Mouse (Mus musculus) erythroblast, adult 5-6 weeks (primary cell): ENCODE data around the gene Npsr1. TPM values are rescaled to one million over a fixed set of nuclear protein-coding genes. Genes with fewer than 3 reads are reported as not detected.

Experiments
- ATAC-seq: replicated peaks from 2 replicates; pipeline ENCODE4 v1.8.0; 2016; ENCODE audit warnings: moderate number of reproducible peaks, mild to moderate bottlenecking, moderate TSS enrichment, inconsistent platforms; ENCODE audit not compliant: poor library complexity, low FRiP score, severe bottlenecking
- total RNA-seq, 2 experiments: library from RNA; stranded (forward) in 1 of 2; stranded (reverse) in 1 of 2; fragments of 150-400 nt in 1 of 2; fragments of 200-764, 138-1000 nt in 1 of 2; gene quantifications; 2 replicates each; pipeline versions ENCODE4 v1.2.3 to v1.2.4; 2015 to 2017; ENCODE audit warnings: low replicate concordance in 2 of 2

Gene Npsr1
- total RNA-seq, 2 experiments from 2014 or later, result not detected

GRCm38 (mm10) chr9:24351402-24351801, 253.6 kb downstream of the Npsr1 start:
- no peak for ATAC-seq
